Mouse (Mus musculus): ENCODE data around the gene Pex7.

Gene Pex7

DNA sequence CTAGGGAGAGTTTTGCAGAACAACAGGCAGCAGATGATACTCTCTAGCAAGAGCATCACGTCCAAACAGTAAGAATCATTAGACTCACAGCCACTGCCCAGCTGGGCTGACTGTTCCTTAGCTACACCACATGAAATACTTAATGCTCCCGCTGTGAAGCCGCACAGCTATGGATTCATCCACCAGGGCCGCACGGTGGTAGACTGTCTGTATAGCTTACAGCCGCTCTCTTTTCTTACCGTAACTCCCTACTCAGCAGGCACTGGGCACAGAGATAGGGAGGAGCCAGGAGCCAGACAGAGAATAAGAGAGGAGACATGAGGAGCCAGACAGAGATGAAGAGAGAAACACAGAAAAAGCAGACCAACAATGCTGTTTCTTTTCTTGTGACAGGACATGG, 30.8 kb downstream of the Pex7 start:
- no peak for DNase-seq

DNA sequence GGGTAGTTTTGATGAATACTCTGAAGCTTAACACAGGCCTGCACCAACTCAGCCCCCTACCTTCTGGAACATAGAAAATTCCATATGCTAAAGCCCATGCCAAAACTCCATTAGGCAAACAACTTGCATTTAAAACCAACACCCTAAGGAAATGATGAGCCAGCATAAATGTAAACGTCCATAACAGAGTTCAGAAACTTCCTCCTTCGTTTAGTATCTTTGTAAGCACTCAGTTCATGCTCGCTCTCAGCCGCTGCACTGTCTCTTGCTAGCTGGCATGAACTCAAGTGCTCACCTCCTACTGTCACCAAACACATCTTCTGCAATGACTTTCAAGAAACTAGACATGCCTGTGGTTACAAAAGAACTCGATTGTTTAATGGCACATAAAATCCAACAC, 32.1 kb downstream of the Pex7 start:
- DNase-seq: no peak

DNA sequence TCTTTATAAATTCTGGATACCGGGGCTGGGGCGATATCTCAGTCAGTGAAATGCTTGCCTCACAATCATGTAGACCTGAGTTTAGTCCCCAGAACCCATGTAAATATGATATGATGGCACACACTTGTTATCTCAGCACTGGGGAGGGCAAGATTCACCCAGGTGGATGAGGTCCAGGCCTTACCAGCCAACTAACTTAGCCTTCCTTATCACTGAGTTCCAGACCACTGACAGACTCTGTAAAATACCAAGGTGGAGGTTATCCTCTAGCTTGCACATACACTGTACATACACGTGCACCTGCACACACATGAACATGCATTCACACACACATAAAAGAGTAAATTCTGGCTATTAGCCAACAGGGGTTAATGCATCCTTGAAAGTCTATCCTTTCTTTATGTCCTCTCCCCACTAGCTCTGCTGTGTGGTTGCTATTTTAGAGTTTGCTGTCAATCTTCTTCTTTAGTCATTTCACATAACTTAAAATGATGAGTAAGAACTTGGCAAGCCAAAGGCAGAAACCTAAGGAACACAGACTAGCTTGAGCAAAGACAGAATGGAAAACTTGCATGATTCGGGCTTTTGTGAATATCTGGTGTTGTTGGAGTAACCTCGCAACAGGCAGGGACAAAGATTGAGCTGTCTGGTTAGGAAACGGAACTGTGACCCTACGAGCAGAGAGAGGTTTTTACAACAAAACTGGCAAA, 51.7 kb downstream of the Pex7 start:
- no peak for DNase-seq

DNA sequence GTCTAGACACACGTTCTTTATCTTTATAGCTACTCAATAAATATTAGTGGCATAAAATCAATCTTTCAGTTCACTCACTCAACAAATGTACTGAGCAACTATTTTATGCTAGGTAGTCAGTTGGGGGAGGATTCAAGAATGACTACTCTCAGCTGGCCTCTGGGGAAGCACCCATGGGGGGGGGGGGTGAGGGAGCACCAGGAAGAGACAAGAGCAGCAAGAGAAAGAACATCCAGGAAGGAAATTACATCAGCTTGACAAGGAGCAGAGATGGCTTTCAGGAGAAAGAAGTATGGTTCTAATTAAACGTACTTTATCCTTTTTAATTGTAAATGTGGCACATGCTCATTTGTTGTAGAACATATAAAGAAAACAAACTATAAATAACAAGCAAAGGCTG, 53.9 kb downstream of the Pex7 start:
- peak; percentile 19 for DNase-seq

DNA sequence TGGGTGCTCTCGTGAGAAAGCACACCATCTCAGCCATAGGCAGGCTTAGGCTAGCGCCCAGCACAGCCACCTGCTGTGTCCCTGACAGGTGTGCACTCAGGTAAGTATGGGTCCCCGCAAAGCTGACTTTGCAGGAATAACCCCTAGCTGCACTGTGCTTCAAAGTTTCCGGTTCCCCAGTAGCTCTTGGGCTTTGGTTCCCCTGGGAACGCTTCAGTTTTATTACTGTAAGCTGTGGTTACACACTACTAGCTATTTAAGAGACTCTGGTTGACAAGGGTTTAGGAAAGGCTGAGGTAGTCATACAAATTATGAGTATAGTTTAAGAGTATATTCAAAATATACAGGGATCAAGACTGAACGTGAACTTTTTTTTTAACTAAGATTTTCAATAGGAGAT, 54.7 kb downstream of the Pex7 start:
- DNase-seq: no peak

DNA sequence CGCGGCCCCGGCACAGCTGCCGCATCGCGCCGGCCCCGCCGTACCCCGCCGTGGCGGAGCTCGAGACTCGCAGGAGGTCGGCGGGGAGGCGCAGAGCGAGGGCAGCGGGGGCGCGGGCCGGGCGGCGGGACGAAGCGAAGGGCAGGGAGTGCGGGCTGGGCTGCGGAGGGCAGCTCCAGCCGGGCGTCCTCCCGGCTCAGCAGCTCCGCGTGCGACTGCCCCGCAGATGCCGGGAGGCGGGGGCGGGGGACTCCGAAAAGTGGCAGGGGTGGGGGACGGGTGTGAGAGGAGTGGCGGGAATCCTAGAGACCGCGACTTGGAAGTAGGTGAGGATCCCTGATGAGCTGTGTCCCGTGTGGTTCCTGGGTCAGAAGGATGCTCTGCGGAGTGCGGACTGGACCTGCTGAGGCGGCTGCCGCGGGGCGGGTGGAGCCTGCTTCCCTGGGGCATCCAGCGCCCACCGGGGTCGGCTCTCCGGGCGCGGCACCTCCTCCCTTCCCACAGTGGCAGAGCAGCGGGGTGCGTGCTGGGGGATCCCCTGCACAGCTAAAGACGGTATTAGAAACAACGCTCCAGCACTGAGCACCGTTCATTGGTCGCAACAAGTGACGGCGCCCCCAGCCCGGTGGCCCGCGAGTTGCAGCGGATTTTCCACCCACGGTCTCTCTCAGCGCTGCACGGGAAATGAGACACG, 56.3 kb downstream of the Pex7 start, which contains the start of gene Slc35d3:
Gene Slc35d3, minus strand, starts transcription at position 462 of the 694 bp plus-strand sequence.
- peak; percentile 85 for DNase-seq

DNA sequence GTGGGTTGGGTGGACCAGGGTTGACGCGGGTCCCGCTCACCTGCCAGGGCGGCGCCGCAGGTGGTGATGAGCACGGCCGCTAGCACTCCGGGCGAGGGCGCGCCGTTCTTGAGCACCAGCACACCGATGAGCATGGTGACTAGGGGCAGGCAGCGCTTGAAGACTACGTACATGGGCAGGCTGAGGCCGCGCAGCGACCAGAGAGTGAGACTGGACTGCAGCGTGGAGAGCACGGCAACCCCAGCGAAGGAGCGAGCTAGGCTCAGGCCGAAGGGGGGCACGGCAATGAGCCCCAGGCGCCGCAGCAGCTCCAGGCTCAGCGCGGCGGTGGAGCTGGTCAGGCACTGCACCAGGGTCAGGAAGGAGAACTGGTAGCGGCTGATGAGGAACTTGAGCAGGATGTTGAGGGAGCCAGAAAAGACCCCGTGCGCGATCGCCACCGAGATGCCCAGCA, 56.9 kb downstream of the Pex7 start:
- DNase-seq: peak; percentile 82

DNA sequence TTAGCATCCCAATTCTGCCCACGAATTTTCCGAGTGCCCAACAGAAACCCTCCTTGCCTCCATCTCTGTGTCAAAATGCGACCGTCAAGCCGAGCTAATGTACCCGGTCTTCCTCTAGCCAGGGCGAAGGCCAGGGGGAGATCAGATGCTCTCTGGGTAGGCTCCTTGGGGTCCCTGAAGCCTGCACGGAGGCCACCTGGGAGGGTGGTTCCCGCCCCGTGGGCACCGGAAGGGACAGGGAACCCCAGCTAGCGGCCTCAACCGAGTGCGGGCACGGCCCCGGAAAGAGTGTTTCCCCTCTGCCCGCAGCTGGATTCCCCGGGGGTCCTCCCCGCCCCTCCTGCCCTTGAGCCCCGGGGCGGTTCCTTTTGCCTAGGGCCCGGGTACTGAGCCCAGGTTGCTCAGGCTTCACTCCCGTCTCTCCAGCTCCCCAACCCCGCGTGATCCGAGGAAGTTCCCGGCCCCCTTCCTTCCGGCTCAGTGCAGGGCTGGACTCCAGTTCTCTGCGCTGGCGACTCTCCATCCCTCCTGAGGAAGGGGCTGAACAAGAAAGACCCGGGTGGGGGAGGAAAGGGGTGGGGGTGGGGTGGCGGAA, 57.6 kb downstream of the Pex7 start:
- DNase-seq: peak; percentile 83

DNA sequence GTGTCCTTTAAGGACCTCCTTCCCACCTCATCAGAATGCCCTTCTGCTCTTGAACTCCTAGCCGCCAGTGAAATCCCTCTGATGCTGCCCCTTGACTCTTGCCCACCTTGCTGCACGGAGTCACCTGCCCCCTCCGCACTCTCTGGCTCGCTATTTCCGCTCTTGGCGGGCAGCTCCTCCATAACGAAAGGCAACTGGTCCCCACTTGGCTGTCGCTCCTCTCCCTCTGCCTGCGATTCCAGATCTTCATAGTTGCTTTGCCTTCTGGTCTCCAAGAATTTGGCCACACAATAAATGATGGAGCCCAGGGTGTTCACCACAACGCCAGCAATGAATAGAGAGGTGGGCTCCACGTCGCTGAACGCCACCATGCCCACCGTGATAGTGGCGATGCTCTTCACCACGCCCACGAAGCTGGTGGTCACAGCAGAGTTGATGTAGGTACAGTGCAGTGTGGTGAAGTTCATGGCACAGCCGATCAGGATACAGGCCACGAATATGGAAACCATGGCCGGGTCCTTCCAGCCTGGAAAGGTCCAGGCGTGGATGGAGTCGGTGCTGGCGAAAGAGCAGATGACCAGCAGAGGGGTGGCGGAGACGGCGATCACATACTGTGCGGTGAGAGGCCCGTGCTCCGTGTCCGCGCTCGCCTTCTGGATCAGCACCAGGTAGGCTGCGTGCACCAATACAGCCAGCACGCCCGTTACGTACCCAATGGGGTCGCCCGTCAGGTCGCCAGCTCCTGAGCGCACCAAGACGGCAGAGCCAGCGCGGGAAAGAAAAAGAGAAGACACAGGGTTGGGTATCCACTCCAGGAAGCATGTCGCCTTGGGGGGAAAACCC, 58.3 kb downstream of the Pex7 start:
- peak; percentile 75 for DNase-seq

DNA sequence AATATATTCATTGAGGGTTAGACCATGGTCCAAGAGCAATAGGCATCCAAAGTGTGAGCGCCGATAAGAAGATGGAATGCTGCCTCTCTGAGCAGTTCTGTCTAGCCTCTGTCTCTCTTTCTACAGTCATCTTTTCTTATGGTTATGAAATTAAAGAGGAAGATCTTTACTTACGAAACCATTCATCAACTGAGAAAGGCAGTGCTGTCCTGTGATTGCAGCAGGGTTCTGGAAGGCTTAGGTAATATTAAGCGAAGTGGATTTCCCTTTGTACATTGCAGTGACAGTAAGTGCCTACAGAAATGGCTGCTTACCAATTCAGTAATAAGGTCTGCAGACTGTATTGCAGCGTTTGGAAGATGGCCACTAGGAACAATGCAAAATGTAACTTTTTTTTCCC, 67.7 kb downstream of the Pex7 start:
- DNase-seq: no peak

DNA sequence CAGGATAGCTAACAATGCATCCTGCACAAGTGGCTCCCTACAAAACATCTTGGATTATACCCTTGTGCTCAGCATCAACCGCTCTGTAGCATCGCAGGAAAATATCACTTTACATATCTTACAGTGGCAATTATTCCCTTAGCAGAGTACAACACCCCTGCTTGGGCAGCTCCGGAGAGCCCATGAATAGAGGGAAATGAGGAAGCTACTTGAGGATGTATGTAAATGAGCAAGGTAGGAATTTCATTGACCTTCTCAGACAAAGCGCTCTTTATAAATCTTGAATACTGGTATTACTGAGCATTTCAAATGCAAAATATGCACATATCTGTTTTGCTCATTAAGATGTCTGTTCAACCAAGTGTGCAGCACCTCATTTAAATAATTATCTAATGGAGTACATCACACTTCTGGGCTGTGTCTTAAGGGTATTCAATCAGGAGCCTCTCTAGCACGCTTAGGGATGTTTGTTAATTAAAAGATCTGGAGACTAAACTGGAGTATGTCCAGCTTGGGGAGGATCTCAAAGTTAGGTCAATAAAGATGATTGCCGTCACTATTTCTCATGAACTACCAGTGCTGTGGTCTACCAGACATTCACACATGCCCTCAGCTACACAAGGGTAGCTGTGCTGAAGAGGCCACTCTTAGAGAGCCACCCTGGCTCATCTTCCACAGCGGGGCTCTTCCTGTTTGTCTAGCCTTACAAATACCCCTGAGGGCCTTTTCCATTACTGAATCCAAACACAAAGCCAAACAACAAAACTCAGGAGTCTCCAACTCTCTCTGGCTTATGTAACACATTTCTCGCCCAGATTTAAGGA, 71.4 kb downstream of the Pex7 start:
- DNase-seq: no peak

DNA sequence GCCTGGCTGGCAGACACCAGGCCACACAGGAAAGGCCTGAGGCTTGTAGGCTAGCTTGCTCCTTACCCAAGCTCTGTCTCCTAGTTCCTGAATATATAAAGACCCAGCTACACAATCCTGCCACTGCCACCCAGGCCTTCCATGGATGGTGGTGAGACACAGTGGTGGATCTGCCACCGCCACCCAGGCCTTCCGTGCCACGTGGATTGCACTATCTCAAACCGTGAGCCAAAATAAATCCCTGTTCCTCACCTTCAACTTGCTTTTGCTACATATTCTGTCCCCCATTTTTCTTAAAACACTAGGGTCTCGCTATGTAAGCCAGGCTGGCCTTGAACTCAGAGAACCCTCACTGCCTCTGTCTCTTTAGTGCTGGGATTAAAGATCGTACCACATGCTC, 73.3 kb downstream of the Pex7 start:
- DNase-seq: peak; percentile 60

DNA sequence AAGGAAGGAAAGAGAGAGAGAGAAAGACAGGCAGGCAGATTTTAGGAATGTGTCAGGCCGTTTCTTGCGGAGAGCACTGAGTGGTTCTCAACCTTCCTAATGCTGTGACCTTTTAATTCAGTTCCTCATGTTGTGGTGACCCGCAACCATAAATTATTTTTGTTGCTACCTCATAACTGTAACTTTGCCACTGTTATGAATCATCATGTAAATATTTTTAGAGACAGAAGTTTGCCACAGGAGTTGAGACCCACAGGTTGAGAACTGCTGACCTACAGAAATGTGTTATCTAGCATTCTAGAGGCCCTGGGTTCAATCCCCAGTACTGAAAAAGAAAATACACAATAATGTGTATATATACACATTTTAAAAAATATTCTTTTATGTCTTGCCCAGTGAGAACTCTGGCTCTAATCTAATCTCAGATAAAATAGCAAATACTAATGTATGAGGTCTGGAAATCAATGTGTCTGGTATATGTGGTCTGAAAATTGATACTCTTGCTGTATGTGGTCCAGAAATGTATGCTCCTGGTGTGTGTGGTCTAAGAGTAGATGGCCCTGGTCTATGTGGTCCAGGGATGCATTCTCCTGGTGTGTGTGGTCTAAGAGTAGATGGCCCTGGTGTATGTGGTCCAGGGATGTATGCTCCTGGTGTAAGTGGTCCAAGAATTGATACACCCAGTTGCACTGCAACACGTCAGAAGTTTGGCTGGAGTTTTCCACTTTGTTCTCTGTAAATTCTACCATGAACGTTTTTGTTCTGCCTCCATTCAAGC, 76.2 kb downstream of the Pex7 start:
- no peak for DNase-seq

DNA sequence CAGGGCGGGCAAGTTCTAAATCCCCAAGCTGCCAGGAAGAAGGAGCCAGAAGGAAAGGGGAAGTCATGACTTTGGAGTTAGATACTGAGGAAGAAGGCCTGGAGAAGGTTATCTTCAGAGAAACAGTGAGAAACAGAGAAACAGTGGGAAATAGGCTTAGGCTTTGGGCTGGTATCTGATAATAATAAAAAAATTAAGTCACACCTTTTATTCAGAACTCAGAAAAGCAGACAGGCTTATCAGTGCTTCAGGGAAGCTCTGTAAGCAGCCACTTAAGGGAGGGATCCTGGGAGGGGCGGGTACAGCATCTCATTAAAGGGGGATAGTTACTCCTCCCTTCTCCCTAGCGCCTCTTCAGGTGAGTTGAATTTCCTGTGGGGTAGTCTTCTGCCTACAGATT, 86.5 kb downstream of the Pex7 start:
- DNase-seq: no peak

DNA sequence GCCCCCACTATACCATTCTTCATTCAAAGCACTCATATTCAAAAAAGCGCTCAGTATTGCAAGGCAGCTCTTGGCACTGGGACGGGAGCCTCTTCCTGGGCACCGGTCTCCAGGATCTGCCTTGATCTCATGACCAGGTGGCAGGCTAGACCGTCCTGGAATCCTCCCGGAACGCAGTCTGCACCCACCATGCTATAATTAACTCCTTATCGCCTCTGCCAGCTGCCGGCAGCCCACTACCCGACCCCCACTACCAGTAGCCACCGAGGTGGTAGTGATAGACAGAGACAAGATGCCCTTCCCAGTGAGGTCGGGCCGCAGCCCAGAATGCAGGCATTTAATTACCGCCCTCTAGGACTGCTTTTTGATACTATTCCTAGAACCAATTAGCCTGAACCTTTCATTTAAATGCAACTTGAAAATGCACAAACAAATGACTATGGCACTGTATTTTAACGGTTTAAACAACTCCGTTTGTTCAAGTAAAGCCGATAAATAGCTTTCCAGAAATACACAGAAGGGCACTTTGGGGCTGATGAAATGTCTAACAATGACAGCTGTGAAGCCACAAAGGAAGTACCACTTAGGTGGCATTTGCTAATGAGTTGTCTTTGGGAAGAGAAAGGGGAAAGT, 88.7 kb downstream of the Pex7 start:
- DNase-seq: no peak

DNA sequence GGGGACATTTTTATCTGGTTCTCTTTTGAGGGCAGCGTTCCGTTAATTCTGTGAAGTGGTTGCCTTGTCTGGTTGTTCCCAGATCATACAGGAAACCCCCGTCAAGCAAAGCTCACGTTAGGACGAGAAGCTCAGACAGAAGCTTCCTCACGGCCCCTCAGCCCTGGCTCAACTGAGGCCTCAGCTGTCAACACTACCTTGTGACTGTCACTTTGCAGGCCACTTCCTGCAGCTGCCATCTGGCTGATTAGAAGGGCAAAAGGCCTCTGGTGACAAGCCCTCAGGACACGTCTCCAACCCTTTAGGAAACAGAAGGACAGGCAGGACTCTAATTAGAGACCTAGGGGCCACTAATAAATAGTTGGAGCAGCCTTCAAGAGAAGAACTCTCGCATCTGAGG, 92.1 kb downstream of the Pex7 start:
- no peak for DNase-seq

DNA sequence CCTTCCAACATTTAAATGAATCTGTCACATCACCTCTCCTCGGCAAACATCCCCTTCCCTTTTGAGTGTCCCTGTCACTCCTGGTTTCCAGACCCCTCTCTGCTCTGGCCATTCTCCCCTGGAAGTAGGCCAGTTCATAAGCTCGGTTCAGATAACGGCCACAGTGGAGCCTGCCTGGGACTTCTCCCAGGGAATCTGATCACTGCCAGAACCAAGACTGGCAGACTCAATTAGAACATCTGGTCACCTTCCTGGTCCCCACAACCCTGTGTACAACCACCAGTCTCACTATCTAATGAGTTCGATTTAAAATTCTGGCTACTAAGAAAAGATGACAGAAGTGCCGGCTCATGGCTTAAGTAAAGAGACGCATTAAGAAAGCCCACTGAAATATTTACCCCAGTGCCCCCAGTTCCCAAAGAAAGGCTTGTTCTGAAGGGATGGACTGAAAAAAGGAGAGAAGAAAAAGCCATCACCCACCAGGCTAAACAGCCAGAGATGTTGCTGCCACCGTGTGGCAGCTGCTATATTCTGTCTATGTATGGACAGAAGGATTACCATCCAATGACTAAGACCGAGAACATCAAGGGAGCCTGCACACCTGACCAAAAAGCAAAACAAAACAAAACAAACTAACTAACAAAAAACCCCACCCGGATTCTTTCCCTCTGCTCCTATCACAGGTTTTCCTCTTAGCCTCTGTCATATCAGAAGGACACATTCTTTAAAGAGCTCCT, 95.9 kb downstream of the Pex7 start:
- DNase-seq: no peak

DNA sequence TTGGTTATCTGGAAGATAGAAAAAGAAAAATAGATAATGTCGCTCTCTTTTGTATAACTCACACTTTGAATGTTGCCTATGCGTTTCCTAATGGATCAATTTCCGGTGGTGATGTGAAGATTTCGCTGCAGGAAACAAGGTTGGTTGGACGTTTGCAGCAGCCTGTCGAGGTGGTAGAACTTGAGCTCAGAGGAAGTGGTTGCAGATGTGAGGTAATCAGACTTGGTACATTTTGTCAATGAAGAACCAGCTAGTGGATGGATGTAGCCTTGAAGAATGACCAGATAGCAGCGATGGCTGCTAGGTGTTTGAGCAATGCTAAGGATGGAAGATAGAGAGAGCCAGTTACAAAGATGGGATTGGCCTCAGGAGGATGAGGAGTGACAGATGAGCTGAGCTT, 102.7 kb downstream of the Pex7 start:
- DNase-seq: no peak
